ENCODE assay signal across 23 mouse cellular contexts in the genomic region with DNA sequence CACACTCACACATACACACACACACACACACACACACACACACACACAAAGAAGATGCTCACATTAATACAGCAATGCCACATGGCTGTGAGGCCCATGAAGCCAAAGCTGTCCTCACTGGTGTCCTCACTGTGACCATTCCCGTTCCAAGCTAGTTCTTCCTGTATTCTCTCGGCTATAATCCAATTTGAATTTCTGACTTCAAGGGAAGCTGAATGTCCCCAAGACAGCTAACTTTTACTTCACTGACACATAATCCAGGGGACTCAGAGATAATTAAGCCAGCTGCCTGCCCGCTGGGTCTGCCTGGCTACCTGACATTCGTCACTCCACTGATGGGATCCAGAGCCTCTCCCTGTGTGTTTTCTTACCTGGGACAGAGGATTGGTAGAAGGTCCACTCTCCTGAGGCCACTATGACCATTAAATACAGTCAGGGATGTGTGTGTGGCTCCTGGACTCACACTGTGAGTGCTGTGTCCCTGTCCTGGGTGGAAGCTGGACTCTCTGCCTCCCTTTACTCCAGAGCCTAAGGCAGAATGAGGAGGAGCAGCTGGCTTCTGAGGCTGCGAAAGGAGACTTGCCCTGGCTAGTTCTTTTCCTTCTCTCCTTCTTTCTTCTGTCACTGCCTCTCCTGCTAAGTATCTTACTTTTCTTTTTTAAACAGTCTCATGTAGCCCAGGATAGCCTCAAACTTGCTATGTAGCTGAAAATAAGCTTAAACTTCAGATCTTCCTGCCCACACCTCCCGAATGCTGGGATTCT. TPM values are rescaled to one million over a fixed set of nuclear protein-coding genes. Genes with fewer than 3 reads are reported as not detected.
DNase-seq lines count a peak whose midpoint lies in the region; ATAC-seq and TF ChIP-seq lines count a peak whose summit lies in the region.
"Had no signal": no experiment of that assay in that cellular context is flagged by ENCODE, and none has a peak within 500 bp of the region (broad histone marks: within the 10 kb centered on the region; RNA-seq: fewer than 3 reads in every experiment).

No protein-coding gene starts in this region.

- no peak overlapping the region for H3K27ac ChIP-seq in embryonic facial prominence, embryonic 13.5 days
- H3K27ac ChIP-seq in embryonic facial prominence, embryonic 10.5 days (replicated peaks), result no peak overlapping the region
- H3K27ac ChIP-seq in midbrain, embryonic 12.5 days (replicated peaks), result 0 out of 2 replicates have a peak overlapping the region, but pooled peaks have one; percentile 10
- H3K27ac ChIP-seq in midbrain, embryonic 15.5 days, result no peak overlapping the region
- H3K27ac ChIP-seq in ES-E14 (ENCODE audit: insufficient read depth, low read depth, low read length, poor library complexity, severe bottlenecking), result no peak overlapping the region
- H3K27ac ChIP-seq: forebrain, embryonic 10.5 days; gastrocnemius, adult 2 months; heart, embryonic 10.5 days; heart, embryonic 15.5 days; hindbrain, embryonic 13.5 days; hindbrain, postnatal 0 days had no signal

- no peak overlapping the region for H3K4me3 ChIP-seq in embryonic facial prominence, embryonic 13.5 days
- H3K4me3 ChIP-seq in embryonic facial prominence, embryonic 10.5 days, result no peak overlapping the region
- no peak overlapping the region for H3K4me3 ChIP-seq in midbrain, embryonic 12.5 days
- no peak overlapping the region for H3K4me3 ChIP-seq in midbrain, embryonic 15.5 days
- peak overlapping the region; percentile 2 to 14; a peak in 2 of 4 replicates for H3K4me3 ChIP-seq in ES-E14 (ENCODE audit: insufficient read depth in 1 of 2, low read depth in 1 of 2, low read length in 2 of 2, poor library complexity in 1 of 2, severe bottlenecking in 1 of 2)
- H3K4me3 ChIP-seq: forebrain, embryonic 10.5 days; gastrocnemius, adult 2 months; heart, embryonic 10.5 days; heart, embryonic 15.5 days; hindbrain, embryonic 13.5 days had no signal

- H3K36me3 ChIP-seq in embryonic facial prominence, embryonic 13.5 days, result no peaks in the 10 kb centered on the region
- H3K36me3 ChIP-seq in embryonic facial prominence, embryonic 10.5 days (replicated peaks), result no peaks in the 10 kb centered on the region
- H3K36me3 ChIP-seq in midbrain, embryonic 12.5 days, result no peaks in the 10 kb centered on the region
- H3K36me3 ChIP-seq in midbrain, embryonic 15.5 days (replicated peaks), result no peaks in the 10 kb centered on the region
- H3K36me3 ChIP-seq in ES-E14 (ENCODE audit: control insufficient read depth, insufficient read depth, low read length, poor library complexity, severe bottlenecking), result no peaks in the 10 kb centered on the region; the same call in 1 of the 2 replicates
- H3K36me3 ChIP-seq: forebrain, embryonic 10.5 days; heart, embryonic 10.5 days; heart, embryonic 15.5 days; hindbrain, embryonic 13.5 days had no signal

- no peak for ATAC-seq in embryonic facial prominence, embryonic 13.5 days (ENCODE audit: insufficient number of reproducible peaks, insufficient read depth, low FRiP score, low TSS enrichment, low read depth)
- ATAC-seq in midbrain, embryonic 12.5 days (ENCODE audit: low FRiP score, low read depth), result no peak
- no peak for ATAC-seq in midbrain, embryonic 15.5 days (replicated peaks)
- ATAC-seq: CD4-positive, CD25-positive, alpha-beta regulatory T cell, adult 4 months; forebrain, embryonic 14.5 days; hindbrain, postnatal 0 days had no signal

- 0 out of 2 replicates have a peak, but pooled peaks cover 5% of the 10 kb centered on the region for H3K27me3 ChIP-seq in embryonic facial prominence, embryonic 13.5 days
- peaks cover 15% of the 10 kb centered on the region for H3K27me3 ChIP-seq in embryonic facial prominence, embryonic 10.5 days (replicated peaks; ENCODE audit: low read depth, poor library complexity, severe bottlenecking)
- H3K27me3 ChIP-seq in midbrain, embryonic 12.5 days, result peaks cover 20% of the 10 kb centered on the region
- H3K27me3 ChIP-seq in midbrain, embryonic 15.5 days (replicated peaks), result no peaks in the 10 kb centered on the region

- no peak for DNase-seq in embryonic facial prominence, embryonic 10.5 days (ENCODE audit: low spot score)
- DNase-seq in ES-E14 (ENCODE audit: low read depth, low spot score), result no peak
- no peak for DNase-seq in embryo, embryonic 10 days (ENCODE audit: low spot score)
- no peak for DNase-seq in adrenal gland, postnatal 25 days
- DNase-seq: adrenal gland, adult 8-10 months; B cell, adult 2 months; cerebellum, adult 11 months; cerebellum, adult 8-10 months; cerebellum, postnatal 14 days; gastrocnemius, adult 2 months; gastrocnemius, postnatal 25 days; heart, adult 11 months; heart, postnatal 14 days had no signal

- in situ Hi-C loops in ES-E14 (cut with MboI; ENCODE audit: low sequenced_read_pairs in 2 of 2, unreplicated experiment in 2 of 2), result loop anchor here in 1 of 2 experiments (25.0 kb wide), 1 partner anchor 765 kb away; the partner anchor contains the start of gene Wbp2nl

- H3K9me3 ChIP-seq in embryonic facial prominence, embryonic 13.5 days, result no peaks in the 10 kb centered on the region
- peaks cover 2% of the 10 kb centered on the region; the same call in 1 of the 2 replicates for H3K9me3 ChIP-seq in embryonic facial prominence, embryonic 10.5 days
- no peaks in the 10 kb centered on the region for H3K9me3 ChIP-seq in midbrain, embryonic 12.5 days
- no peaks in the 10 kb centered on the region for H3K9me3 ChIP-seq in midbrain, embryonic 15.5 days
- H3K9me3 ChIP-seq in ES-E14 (ENCODE audit: control insufficient read depth, insufficient read depth, low read depth, low read length), result no peaks in the 10 kb centered on the region
- H3K9me3 ChIP-seq: heart, embryonic 10.5 days; heart, embryonic 15.5 days; hindbrain, embryonic 13.5 days had no signal

- H3K9ac ChIP-seq in embryonic facial prominence, embryonic 13.5 days, result 0 out of 2 replicates have a peak overlapping the region, but pooled peaks have one; percentile 11
- no peak overlapping the region for H3K9ac ChIP-seq in midbrain, embryonic 12.5 days (replicated peaks)
- H3K9ac ChIP-seq in midbrain, embryonic 15.5 days, result no peak overlapping the region
- H3K9ac ChIP-seq in ES-E14 (ENCODE audit: insufficient read depth, low read depth, low read length, poor library complexity, severe bottlenecking), result peak overlapping the region; percentile 11; the same call in 1 of the 2 replicates
- H3K9ac ChIP-seq: heart, embryonic 15.5 days; hindbrain, embryonic 13.5 days had no signal

- H3K4me1 ChIP-seq in embryonic facial prominence, embryonic 13.5 days, result peaks cover 31% of the 10 kb centered on the region
- H3K4me1 ChIP-seq in embryonic facial prominence, embryonic 10.5 days, result peaks cover 38% of the 10 kb centered on the region
- peaks cover 31% of the 10 kb centered on the region for H3K4me1 ChIP-seq in midbrain, embryonic 12.5 days
- H3K4me1 ChIP-seq in midbrain, embryonic 15.5 days, result peaks cover 36% of the 10 kb centered on the region
- H3K4me1 ChIP-seq in ES-E14 (ENCODE audit: control insufficient read depth in 2 of 2, insufficient read depth in 2 of 2, low read length in 2 of 2, poor library complexity in 1 of 2), result peaks cover 4 to 14% of the 10 kb centered on the region in 2 experiments; a peak in 3 of 4 replicates

- no peak overlapping the region for H3K4me2 ChIP-seq in embryonic facial prominence, embryonic 13.5 days
- H3K4me2 ChIP-seq in midbrain, embryonic 12.5 days (replicated peaks), result no peak overlapping the region
- no peak overlapping the region for H3K4me2 ChIP-seq in midbrain, embryonic 15.5 days
- H3K4me2 ChIP-seq: heart, embryonic 15.5 days; hindbrain, embryonic 13.5 days had no signal

- 36% methylated on average over 6 of the region's 6 CpGs for WGBS in embryonic facial prominence, embryonic 13.5 days
- WGBS in embryonic facial prominence, embryonic 10.5 days, result 55% methylated on average over 6 of the region's 6 CpGs
- 71% methylated on average over 6 of the region's 6 CpGs for WGBS in midbrain, embryonic 12.5 days
- WGBS in midbrain, embryonic 15.5 days, result 58% methylated on average over 6 of the region's 6 CpGs

TF ChIP-seq in ES-E14, 5 proteins besides CTCF, POLR2A, EP300 and RAD21:
- TF ChIP-seq CHD2 (IDR thresholded peaks at IDR 0.05; ENCODE audit: low read depth, low read length), result no peak
- TF ChIP-seq HCFC1 (IDR thresholded peaks at IDR 0.05; ENCODE audit: borderline replicate concordance, insufficient read depth, low read length), result no peak
- TF ChIP-seq ZC3H11A (IDR thresholded peaks at IDR 0.05; ENCODE audit: borderline replicate concordance, low read depth, low read length), result no peak
- TF ChIP-seq MAFK (IDR thresholded peaks at IDR 0.05; ENCODE audit: insufficient read depth, low read depth, low read length), result no peak
- TF ChIP-seq ZNF384 (IDR thresholded peaks at IDR 0.05; ENCODE audit: low read depth, low read length), result no peak

RNA-seq across cellular contexts. Expression of gene Nfam1, which starts 19.4 kb away (rescaled TPM):
- polyA plus RNA-seq in embryonic facial prominence, embryonic 13.5 days (2015; fragmentation: Nextera tagmentation; extraction: Ambion mirVana), result 3.6 and 3.7 TPM in 2 replicates
- polyA plus RNA-seq in embryonic facial prominence, embryonic 10.5 days (2016; fragmentation: Nextera tagmentation; extraction: Ambion mirVana), result 2.4 and 2.6 TPM in 2 replicates
- polyA plus RNA-seq in midbrain, embryonic 12.5 days (2016; fragmentation: Nextera tagmentation; extraction: Ambion mirVana), result 3.3 and 4.2 TPM in 2 replicates
- polyA plus RNA-seq in midbrain, embryonic 15.5 days (2015; fragmentation: Nextera tagmentation; extraction: Ambion mirVana), result 2.9 TPM in 2 replicates
- 1.7 and 2.1 TPM in 2 replicates for total RNA-seq in ES-E14 (2012; rRNA removed)
- 1.2 and 1.5 TPM in 2 replicates for total RNA-seq in adrenal gland, postnatal 25 days (2021)

RNA-seq across cellular contexts. Expression of gene Serhl, which starts 36.8 kb away (rescaled TPM):
- polyA plus RNA-seq in embryonic facial prominence, embryonic 13.5 days (2015; fragmentation: Nextera tagmentation; extraction: Ambion mirVana), result 60.9 and 68.9 TPM in 2 replicates
- 49.0 and 50.5 TPM in 2 replicates for polyA plus RNA-seq in embryonic facial prominence, embryonic 10.5 days (2016; fragmentation: Nextera tagmentation; extraction: Ambion mirVana)
- polyA plus RNA-seq in midbrain, embryonic 12.5 days (2016; fragmentation: Nextera tagmentation; extraction: Ambion mirVana), result 42.6 and 43.0 TPM in 2 replicates
- 24.9 and 27.8 TPM in 2 replicates for polyA plus RNA-seq in midbrain, embryonic 15.5 days (2015; fragmentation: Nextera tagmentation; extraction: Ambion mirVana)
- total RNA-seq in ES-E14 (2012; rRNA removed), result 16.3 and 16.4 TPM in 2 replicates
- total RNA-seq in adrenal gland, postnatal 25 days (2021), result 53.0 and 70.8 TPM in 2 replicates

Comparison
In these comparisons a context has a peak if more than half of its experiments do, and no peak if none do; other contexts are left out.
1. H3K4me3 ChIP-seq: peak in ES-E14 (2 of 2); none in embryonic facial prominence, embryonic 13.5 days (single experiment), embryonic facial prominence, embryonic 10.5 days (single experiment), midbrain, embryonic 12.5 days (single experiment) and midbrain, embryonic 15.5 days (single experiment).
2. H3K9ac ChIP-seq: peak in embryonic facial prominence, embryonic 13.5 days (single experiment) and ES-E14 (single experiment); none in midbrain, embryonic 12.5 days (single experiment) and midbrain, embryonic 15.5 days (single experiment).